Mouse (Mus musculus): ENCODE measurements around the gene Mkln1. TPM values are rescaled to one million over a fixed set of nuclear protein-coding genes. Genes with fewer than 3 reads are reported as not detected.

Gene Mkln1
- polyA plus RNA-seq, 1 experiment from 2014 or later: 208 TPM

- no peaks in the 10 kb centered on the region for H3K9me3 ChIP-seq (ENCODE audit: control insufficient read depth, low read length)
- no peak overlapping the region for H3K9ac ChIP-seq (ENCODE audit: low read length)
- 95% methylated on average over 2 of the region's 2 CpGs for WGBS
- peaks cover 3% of the 10 kb centered on the region; the same call in 1 of the 2 replicates for H3K36me3 ChIP-seq (ENCODE audit: control insufficient read depth, insufficient read depth, low read length)
- no peak overlapping the region for H3K4me3 ChIP-seq (ENCODE audit: low read depth, low read length)
- no peaks in the 10 kb centered on the region for H3K4me1 ChIP-seq (ENCODE audit: control insufficient read depth, insufficient read depth, low read length)
- ATAC-seq (ENCODE audit: insufficient read depth, low FRiP score, low TSS enrichment): no peak
- no peak overlapping the region for H3K27ac ChIP-seq (ENCODE audit: low read depth, low read length)
- no peak overlapping the region for H3K4me2 ChIP-seq (ENCODE audit: low read depth)
- H3K27me3 ChIP-seq (ENCODE audit: control insufficient read depth, insufficient read depth, low read length): no peaks in the 10 kb centered on the region
- no peak for DNase-seq (ENCODE audit: low spot score)
Measured at GRCm38 (mm10) chr6:31502614-31503013, 104.1 kb downstream of the Mkln1 start.

GRCm38 (mm10) chr6:31513726-31514125 lies 115.2 kb downstream of the Mkln1 start:
- ATAC-seq (ENCODE audit: insufficient read depth, low FRiP score, low TSS enrichment) (no peak), DNase-seq (ENCODE audit: low spot score) (no peak)
- H3K27ac ChIP-seq (ENCODE audit: low read depth, low read length): no peak overlapping the region
- H3K4me1 ChIP-seq (ENCODE audit: control insufficient read depth, insufficient read depth, low read length): no peaks in the 10 kb centered on the region
- H3K9ac ChIP-seq (ENCODE audit: low read length): no peak overlapping the region
- 89% methylated on average over 6 of the region's 6 CpGs for WGBS
- no peak overlapping the region for H3K4me3 ChIP-seq (ENCODE audit: low read depth, low read length)
- no peak overlapping the region for H3K4me2 ChIP-seq (ENCODE audit: low read depth)
- H3K27me3 ChIP-seq (ENCODE audit: control insufficient read depth, insufficient read depth, low read length): no peaks in the 10 kb centered on the region
- H3K9me3 ChIP-seq (ENCODE audit: control insufficient read depth, low read length): no peaks in the 10 kb centered on the region
- H3K36me3 ChIP-seq (ENCODE audit: control insufficient read depth, insufficient read depth, low read length): no peaks in the 10 kb centered on the region

- no peak overlapping the region for H3K4me3 ChIP-seq (ENCODE audit: low read depth, low read length)
- WGBS: 85% methylated on average over 9 of the region's 9 CpGs
- no peak overlapping the region for H3K27ac ChIP-seq (ENCODE audit: low read depth, low read length)
- no peak overlapping the region for H3K9ac ChIP-seq (ENCODE audit: low read length)
- no peaks in the 10 kb centered on the region for H3K9me3 ChIP-seq (ENCODE audit: control insufficient read depth, low read length)
- H3K4me1 ChIP-seq (ENCODE audit: control insufficient read depth, insufficient read depth, low read length): no peaks in the 10 kb centered on the region
- no peaks in the 10 kb centered on the region for H3K36me3 ChIP-seq (ENCODE audit: control insufficient read depth, insufficient read depth, low read length)
- DNase-seq (ENCODE audit: low spot score) (no peak), ATAC-seq (ENCODE audit: insufficient read depth, low FRiP score, low TSS enrichment) (no peak)
- H3K4me2 ChIP-seq (ENCODE audit: low read depth): no peak overlapping the region
- H3K27me3 ChIP-seq (ENCODE audit: control insufficient read depth, insufficient read depth, low read length): no peaks in the 10 kb centered on the region
Measured at GRCm38 (mm10) chr6:31517681-31518337, 119.3 kb downstream of the Mkln1 start.

GRCm38 (mm10) chr6:31518338-31518698 lies 119.8 kb downstream of the Mkln1 start:
- WGBS: 90% methylated on average over 2 of the region's 2 CpGs
- H3K4me1 ChIP-seq (ENCODE audit: control insufficient read depth, insufficient read depth, low read length): no peaks in the 10 kb centered on the region
- no peak overlapping the region for H3K4me3 ChIP-seq (ENCODE audit: low read depth, low read length)
- no peaks in the 10 kb centered on the region for H3K9me3 ChIP-seq (ENCODE audit: control insufficient read depth, low read length)
- H3K36me3 ChIP-seq (ENCODE audit: control insufficient read depth, insufficient read depth, low read length): no peaks in the 10 kb centered on the region
- H3K27ac ChIP-seq (ENCODE audit: low read depth, low read length): no peak overlapping the region
- H3K4me2 ChIP-seq (ENCODE audit: low read depth): no peak overlapping the region
- no peak overlapping the region for H3K9ac ChIP-seq (ENCODE audit: low read length)
- DNase-seq (ENCODE audit: low spot score) (no peak), ATAC-seq (ENCODE audit: insufficient read depth, low FRiP score, low TSS enrichment) (no peak)
- no peaks in the 10 kb centered on the region for H3K27me3 ChIP-seq (ENCODE audit: control insufficient read depth, insufficient read depth, low read length)

- no peak overlapping the region for H3K4me3 ChIP-seq (ENCODE audit: low read depth, low read length)
- no peaks in the 10 kb centered on the region for H3K4me1 ChIP-seq (ENCODE audit: control insufficient read depth, insufficient read depth, low read length)
- no peak overlapping the region for H3K4me2 ChIP-seq (ENCODE audit: low read depth)
- H3K9me3 ChIP-seq (ENCODE audit: control insufficient read depth, low read length): no peaks in the 10 kb centered on the region
- H3K27ac ChIP-seq (ENCODE audit: low read depth, low read length): no peak overlapping the region
- H3K9ac ChIP-seq (ENCODE audit: low read length): no peak overlapping the region
- 71% methylated on average over 8 of the region's 8 CpGs for WGBS
- no peaks in the 10 kb centered on the region for H3K27me3 ChIP-seq (ENCODE audit: control insufficient read depth, insufficient read depth, low read length)
- DNase-seq (ENCODE audit: low spot score) (peak; percentile 43), ATAC-seq (ENCODE audit: insufficient read depth, low FRiP score, low TSS enrichment) (no peak)
- H3K36me3 ChIP-seq (ENCODE audit: control insufficient read depth, insufficient read depth, low read length): no peaks in the 10 kb centered on the region
Measured at GRCm38 (mm10) chr6:31519001-31519471, 120.5 kb downstream of the Mkln1 start.

- Histone ChIP-seq H3K4me2 (ENCODE audit: low read depth) (no peak overlapping the region), H3K27me3 (ENCODE audit: control insufficient read depth, insufficient read depth, low read length) (no peaks in the 10 kb centered on the region), H3K9ac (ENCODE audit: low read length) (no peak overlapping the region), H3K9me3 (ENCODE audit: control insufficient read depth, low read length) (no peaks in the 10 kb centered on the region), H3K4me1 (ENCODE audit: control insufficient read depth, insufficient read depth, low read length) (no peaks in the 10 kb centered on the region), H3K27ac (ENCODE audit: low read depth, low read length) (no peak overlapping the region), H3K36me3 (ENCODE audit: control insufficient read depth, insufficient read depth, low read length) (no peaks in the 10 kb centered on the region), H3K4me3 (ENCODE audit: low read depth, low read length) (no peak overlapping the region)
- DNase-seq (ENCODE audit: low spot score): no peak
- no peak for ATAC-seq (ENCODE audit: insufficient read depth, low FRiP score, low TSS enrichment)
- WGBS: 71% methylated on average over 7 of the region's 7 CpGs
Measured at GRCm38 (mm10) chr6:31520486-31521215, 122.1 kb downstream of the Mkln1 start.

GRCm38 (mm10) chr6:31521491-31522355 lies 123.2 kb downstream of the Mkln1 start:
- H3K27me3 ChIP-seq (ENCODE audit: control insufficient read depth, insufficient read depth, low read length): no peaks in the 10 kb centered on the region
- H3K9ac ChIP-seq (ENCODE audit: low read length): no peak overlapping the region
- ATAC-seq (ENCODE audit: insufficient read depth, low FRiP score, low TSS enrichment): no peak
- no peak overlapping the region for H3K4me3 ChIP-seq (ENCODE audit: low read depth, low read length)
- no peaks in the 10 kb centered on the region for H3K4me1 ChIP-seq (ENCODE audit: control insufficient read depth, insufficient read depth, low read length)
- H3K27ac ChIP-seq (ENCODE audit: low read depth, low read length): no peak overlapping the region
- H3K4me2 ChIP-seq (ENCODE audit: low read depth): no peak overlapping the region
- 89% methylated on average over 8 of the region's 8 CpGs for WGBS
- H3K9me3 ChIP-seq (ENCODE audit: control insufficient read depth, low read length): no peaks in the 10 kb centered on the region
- no peak for DNase-seq (ENCODE audit: low spot score)
- H3K36me3 ChIP-seq (ENCODE audit: control insufficient read depth, insufficient read depth, low read length): no peaks in the 10 kb centered on the region

GRCm38 (mm10) chr6:31522478-31522877 lies 123.9 kb downstream of the Mkln1 start:
- DNase-seq (ENCODE audit: low spot score): no peak
- Histone ChIP-seq H3K9me3 (ENCODE audit: control insufficient read depth, low read length) (no peaks in the 10 kb centered on the region), H3K9ac (ENCODE audit: low read length) (no peak overlapping the region), H3K27ac (ENCODE audit: low read depth, low read length) (no peak overlapping the region), H3K27me3 (ENCODE audit: control insufficient read depth, insufficient read depth, low read length) (no peaks in the 10 kb centered on the region), H3K4me3 (ENCODE audit: low read depth, low read length) (no peak overlapping the region), H3K4me2 (ENCODE audit: low read depth) (no peak overlapping the region), H3K4me1 (ENCODE audit: control insufficient read depth, insufficient read depth, low read length) (no peaks in the 10 kb centered on the region), H3K36me3 (ENCODE audit: control insufficient read depth, insufficient read depth, low read length) (no peaks in the 10 kb centered on the region)
- ATAC-seq (ENCODE audit: insufficient read depth, low FRiP score, low TSS enrichment): no peak
- WGBS: 86% methylated on average over 4 of the region's 4 CpGs

Data from neural tube, embryonic 11.5 days (tissue).